Mouse (Mus musculus): Measurements from ENCODE around the gene Gpr33. TPM values are rescaled to one million over a fixed set of nuclear protein-coding genes. Genes with fewer than 3 reads are reported as not detected.

The Gpr33 gene
- not detected in 2 replicates for polyA plus RNA-seq (2016; fragmentation: Nextera tagmentation; extraction: Ambion mirVana)

DNA sequence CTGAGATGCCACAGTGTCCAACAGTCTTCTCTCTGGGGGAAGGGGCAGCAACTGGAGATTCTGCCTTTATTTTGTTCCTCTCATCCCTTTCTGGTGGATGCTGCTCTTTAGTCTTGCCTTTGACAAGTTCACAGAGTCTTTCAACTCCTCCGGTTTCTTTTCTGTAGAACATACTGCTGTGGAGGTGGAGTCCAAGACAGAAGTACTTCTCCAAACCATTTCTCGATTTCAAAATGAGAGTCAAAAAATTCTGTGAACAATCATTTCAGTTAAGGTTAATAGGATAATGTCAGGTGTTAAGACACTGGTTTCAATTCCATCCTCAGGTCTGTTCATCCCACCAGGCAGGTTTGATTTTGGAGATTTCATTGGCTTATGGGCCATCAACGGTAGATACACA is at the start of gene Gpr33:
Gpr33 (minus strand) TSS at position 101 of the 400 bp plus-strand sequence.
- Histone ChIP-seq H3K4me3 (no peak within 1 kb of the TSS), H3K36me3 (no peaks in the 10 kb centered on the region), H3K4me1 (replicated peaks) (no peaks in the 10 kb centered on the region), H3K4me2 (no peak within 1 kb of the TSS), H3K27ac (ENCODE audit: poor library complexity, severe bottlenecking) (no peak within 1 kb of the TSS), H3K27me3 (replicated peaks) (no peaks in the 10 kb centered on the region), H3K9me3 (replicated peaks) (no peaks in the 10 kb centered on the region), H3K9ac (no peak within 1 kb of the TSS)
- WGBS = 88% methylated on average over 3 of the region's 3 CpGs
- ATAC-seq (ENCODE audit: insufficient number of reproducible peaks, low FRiP score) = no peak

DNA sequence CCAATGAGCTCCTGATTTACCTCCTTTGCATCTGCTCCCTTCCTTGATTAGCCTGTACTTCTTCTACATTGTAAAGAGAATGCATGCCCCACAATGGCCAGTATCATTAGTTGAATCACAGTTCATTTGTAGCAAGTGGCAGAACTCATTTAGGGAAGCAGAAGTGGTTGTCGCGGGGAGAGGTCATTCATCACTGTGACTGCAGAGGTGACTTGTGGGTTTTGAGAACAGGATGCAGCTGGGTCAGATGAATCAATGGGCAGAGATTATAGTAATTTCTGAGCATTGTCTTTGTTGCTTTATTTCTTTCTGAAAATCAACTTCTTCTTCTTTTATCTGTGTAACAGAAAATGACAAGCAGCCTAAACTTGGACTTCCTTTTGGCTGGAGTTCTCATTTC is 21.5 kb upstream of the Gpr33 start:
- Histone ChIP-seq H3K4me3 (no peak overlapping the region), H3K4me2 (no peak overlapping the region), H3K9me3 (replicated peaks) (no peaks in the 10 kb centered on the region), H3K9ac (no peak overlapping the region), H3K27ac (ENCODE audit: poor library complexity, severe bottlenecking) (no peak overlapping the region), H3K27me3 (replicated peaks) (no peaks in the 10 kb centered on the region), H3K36me3 (no peaks in the 10 kb centered on the region), H3K4me1 (replicated peaks) (no peaks in the 10 kb centered on the region)
- WGBS = 71% methylated on average over 2 of the region's 2 CpGs
- ATAC-seq (ENCODE audit: insufficient number of reproducible peaks, low FRiP score) = no peak

DNA sequence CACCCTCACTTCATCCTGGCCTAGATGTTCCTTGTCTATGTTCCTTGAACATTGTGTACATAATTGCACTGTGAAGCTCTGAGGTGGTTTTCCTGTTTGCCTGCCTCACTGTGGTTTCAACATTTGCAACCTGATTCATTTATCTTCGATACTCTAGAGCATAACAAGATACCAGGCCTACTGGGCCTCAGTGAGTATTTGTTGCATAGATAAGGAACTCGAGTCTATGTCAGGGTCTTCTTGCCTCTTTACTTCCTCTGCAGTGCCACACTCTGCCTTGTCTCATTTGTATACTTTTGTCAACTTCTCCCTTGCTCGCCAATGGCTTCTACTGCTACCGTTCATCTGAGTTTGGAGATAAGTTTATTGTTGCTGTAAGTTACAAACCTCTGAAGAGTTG is 18.5 kb upstream of the Gpr33 start:
- Histone ChIP-seq H3K9ac (no peak overlapping the region), H3K4me1 (replicated peaks) (peaks cover 4% of the 10 kb centered on the region; the same call in 1 of the 2 replicates), H3K27me3 (replicated peaks) (no peaks in the 10 kb centered on the region), H3K4me2 (no peak overlapping the region), H3K27ac (ENCODE audit: poor library complexity, severe bottlenecking) (no peak overlapping the region), H3K36me3 (no peaks in the 10 kb centered on the region), H3K4me3 (no peak overlapping the region), H3K9me3 (replicated peaks) (no peaks in the 10 kb centered on the region)
- ATAC-seq (ENCODE audit: insufficient number of reproducible peaks, low FRiP score) = no peak
- WGBS = 52% methylated on average over 4 of the region's 4 CpGs

DNA sequence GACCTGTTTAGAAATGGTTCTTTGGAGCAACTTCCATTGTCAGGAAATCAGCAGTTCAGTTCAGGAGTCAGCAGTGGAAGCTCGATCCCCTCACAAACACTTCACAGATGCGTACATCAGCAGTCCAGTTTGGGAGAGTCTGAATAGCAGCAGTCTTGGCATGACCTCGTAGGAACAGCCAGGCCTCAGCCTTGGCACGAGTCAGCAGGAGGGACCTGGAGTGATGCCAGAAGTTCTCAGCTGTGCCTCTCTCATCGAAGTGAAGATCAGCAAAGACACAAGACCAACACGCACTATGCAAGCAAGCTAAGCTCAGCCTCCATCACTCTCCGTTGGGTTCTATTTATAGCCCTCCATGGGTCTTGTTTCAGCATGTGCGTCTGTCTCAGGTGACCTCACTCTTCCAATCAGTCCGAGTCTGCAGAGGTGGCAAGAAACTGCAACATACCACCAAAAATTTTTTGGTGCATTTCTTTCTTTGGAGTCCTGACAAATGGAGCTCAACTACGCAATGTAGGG is 15.0 kb upstream of the Gpr33 start:
- Histone ChIP-seq H3K4me2 (no peak overlapping the region), H3K36me3 (no peaks in the 10 kb centered on the region), H3K4me3 (no peak overlapping the region), H3K27me3 (replicated peaks) (no peaks in the 10 kb centered on the region), H3K9ac (no peak overlapping the region), H3K27ac (ENCODE audit: poor library complexity, severe bottlenecking) (no peak overlapping the region), H3K9me3 (replicated peaks) (no peaks in the 10 kb centered on the region), H3K4me1 (replicated peaks) (peaks cover 4% of the 10 kb centered on the region; the same call in 1 of the 2 replicates)
- no peak for ATAC-seq (ENCODE audit: insufficient number of reproducible peaks, low FRiP score)
- WGBS = 48% methylated on average over 10 of the region's 10 CpGs

DNA sequence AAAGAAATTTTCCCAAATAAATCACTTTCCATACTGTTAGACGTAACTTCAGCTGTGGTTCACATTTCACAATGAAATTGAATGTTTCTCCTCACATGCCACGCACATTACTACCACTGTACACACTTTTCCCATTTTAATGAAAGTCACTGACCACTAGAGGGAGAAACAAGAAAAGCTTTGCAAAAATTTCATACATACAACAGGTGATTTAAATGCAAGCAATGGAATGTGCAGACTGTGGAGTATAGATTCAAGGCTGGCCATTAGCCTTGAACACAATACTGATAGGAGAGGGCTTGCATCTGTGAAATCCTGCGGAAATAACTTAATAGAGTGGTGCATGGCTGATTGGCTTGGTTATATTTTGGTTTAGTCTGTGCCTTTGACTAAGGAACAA is 10.5 kb upstream of the Gpr33 start:
- Histone ChIP-seq H3K4me3 (no peak overlapping the region), H3K9me3 (replicated peaks) (no peaks in the 10 kb centered on the region), H3K27me3 (replicated peaks) (no peaks in the 10 kb centered on the region), H3K9ac (no peak overlapping the region), H3K27ac (ENCODE audit: poor library complexity, severe bottlenecking) (no peak overlapping the region), H3K4me2 (no peak overlapping the region), H3K36me3 (no peaks in the 10 kb centered on the region), H3K4me1 (replicated peaks) (peaks cover 4% of the 10 kb centered on the region; the same call in 1 of the 2 replicates)
- WGBS = 57% methylated on average over 3 of the region's 3 CpGs
- ATAC-seq (ENCODE audit: insufficient number of reproducible peaks, low FRiP score) = no peak

DNA sequence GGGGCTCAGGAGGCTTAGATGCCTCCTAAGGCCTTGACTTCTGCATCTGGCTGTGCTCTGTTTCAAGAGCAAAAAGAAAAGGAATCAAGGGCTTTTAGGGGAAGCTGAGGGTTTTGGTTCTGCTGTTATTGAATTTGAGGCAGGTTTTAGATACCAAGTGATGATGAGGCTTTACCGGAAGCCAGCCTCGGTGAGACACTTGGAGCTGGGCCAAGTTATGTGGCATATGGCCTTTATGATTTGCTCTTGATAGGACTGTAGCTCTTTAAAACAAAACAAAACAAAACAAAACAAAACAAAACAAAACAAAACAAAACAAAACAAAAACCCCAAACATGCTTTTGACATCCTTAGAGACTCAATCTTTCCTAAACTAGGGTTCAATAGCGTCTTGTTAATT is 7.1 kb upstream of the Gpr33 start:
- no peak overlapping the region for H3K4me3 ChIP-seq
- no peak for ATAC-seq (ENCODE audit: insufficient number of reproducible peaks, low FRiP score)
- H3K4me2 ChIP-seq = no peak overlapping the region
- H3K27me3 ChIP-seq (replicated peaks) = no peaks in the 10 kb centered on the region
- 82% methylated on average over 3 of the region's 3 CpGs for WGBS
- H3K36me3 ChIP-seq = no peaks in the 10 kb centered on the region
- H3K9me3 ChIP-seq (replicated peaks) = no peaks in the 10 kb centered on the region
- H3K4me1 ChIP-seq (replicated peaks) = no peaks in the 10 kb centered on the region
- no peak overlapping the region for H3K27ac ChIP-seq (ENCODE audit: poor library complexity, severe bottlenecking)
- H3K9ac ChIP-seq = no peak overlapping the region

DNA sequence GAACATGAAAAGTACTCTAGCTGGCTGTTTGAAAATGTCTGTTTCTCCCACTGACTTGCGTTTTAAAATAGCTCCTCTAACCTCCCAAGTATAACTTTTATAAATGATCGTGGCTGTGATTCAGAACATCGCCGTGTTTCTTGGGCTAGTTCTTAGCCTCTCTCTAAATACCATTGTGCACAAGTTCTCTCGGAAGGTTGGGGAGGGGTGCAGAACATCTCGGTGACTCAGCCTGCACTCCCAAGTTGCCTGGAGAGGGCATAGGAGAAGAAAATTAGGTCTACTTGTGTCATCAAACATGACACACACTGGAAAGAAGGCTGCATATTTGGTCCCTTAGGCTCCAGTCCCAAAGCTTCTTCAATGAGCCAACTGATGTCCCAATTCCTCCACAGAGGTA is 4.4 kb upstream of the Gpr33 start:
- ATAC-seq (ENCODE audit: insufficient number of reproducible peaks, low FRiP score) = no peak
- WGBS = 83% methylated on average over 6 of the region's 6 CpGs
- Histone ChIP-seq H3K4me2 (no peak overlapping the region), H3K36me3 (no peaks in the 10 kb centered on the region), H3K9me3 (replicated peaks) (no peaks in the 10 kb centered on the region), H3K4me1 (replicated peaks) (no peaks in the 10 kb centered on the region), H3K27me3 (replicated peaks) (no peaks in the 10 kb centered on the region), H3K27ac (ENCODE audit: poor library complexity, severe bottlenecking) (no peak overlapping the region), H3K4me3 (no peak overlapping the region), H3K9ac (no peak overlapping the region)

DNA sequence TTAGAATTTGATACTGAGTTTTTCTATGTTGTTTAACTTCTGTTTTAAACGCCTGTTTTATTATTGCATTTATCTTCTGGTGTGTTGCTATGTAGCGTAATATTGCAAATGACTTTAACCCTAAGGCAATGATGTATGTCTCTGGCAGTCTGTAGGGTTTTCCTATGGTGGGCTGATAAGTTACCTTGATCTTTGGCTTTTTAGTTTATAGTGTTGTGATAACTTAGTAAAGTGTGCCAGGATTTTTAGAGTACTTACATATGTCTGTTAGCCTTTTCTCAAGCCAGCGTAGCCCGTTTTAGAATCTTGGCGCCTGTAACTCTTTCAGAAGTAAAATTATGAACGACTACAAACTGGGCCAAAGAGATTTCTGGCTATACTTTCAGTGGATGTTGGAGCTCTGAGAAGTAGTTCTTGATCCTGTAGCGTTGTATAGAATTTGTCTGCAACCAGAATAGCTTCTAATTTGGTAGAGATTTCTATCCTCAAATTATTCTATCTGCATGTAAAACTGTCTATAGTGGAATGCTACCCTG is 13.3 kb downstream of the Gpr33 start:
- Histone ChIP-seq H3K9me3 (replicated peaks) (no peaks in the 10 kb centered on the region), H3K27me3 (replicated peaks) (no peaks in the 10 kb centered on the region), H3K27ac (ENCODE audit: poor library complexity, severe bottlenecking) (no peak overlapping the region), H3K4me2 (no peak overlapping the region), H3K4me1 (replicated peaks) (no peaks in the 10 kb centered on the region), H3K9ac (no peak overlapping the region), H3K4me3 (no peak overlapping the region), H3K36me3 (no peaks in the 10 kb centered on the region)
- ATAC-seq (ENCODE audit: insufficient number of reproducible peaks, low FRiP score) = no peak
- 72% methylated on average over 7 of the region's 7 CpGs for WGBS

DNA sequence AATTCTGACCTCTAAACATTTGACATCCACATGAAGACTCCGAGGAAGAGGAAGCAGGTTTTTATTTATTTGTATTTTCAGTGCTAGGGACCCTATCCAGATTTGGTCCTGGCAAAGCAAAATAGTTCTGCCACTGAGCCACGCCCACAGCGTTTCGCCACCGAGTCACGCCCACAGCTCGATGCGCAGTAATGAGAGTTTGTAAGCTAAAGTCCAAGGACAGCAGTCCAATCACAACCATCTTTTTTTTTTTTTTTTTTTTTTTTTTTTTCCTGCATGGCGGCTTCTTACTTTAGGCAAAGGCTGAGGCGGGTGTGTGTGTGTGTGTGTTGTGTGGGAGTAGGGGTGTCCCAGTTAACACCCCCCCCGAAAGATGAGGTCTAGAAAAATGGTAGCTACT is 13.8 kb downstream of the Gpr33 start:
- no peaks in the 10 kb centered on the region for H3K4me1 ChIP-seq (replicated peaks)
- ATAC-seq (ENCODE audit: insufficient number of reproducible peaks, low FRiP score) = no peak
- no peaks in the 10 kb centered on the region for H3K27me3 ChIP-seq (replicated peaks)
- WGBS = 82% methylated on average over 11 of the region's 11 CpGs
- H3K4me2 ChIP-seq = no peak overlapping the region
- H3K4me3 ChIP-seq = no peak overlapping the region
- H3K36me3 ChIP-seq = no peaks in the 10 kb centered on the region
- H3K9me3 ChIP-seq (replicated peaks) = no peaks in the 10 kb centered on the region
- H3K9ac ChIP-seq = no peak overlapping the region
- no peak overlapping the region for H3K27ac ChIP-seq (ENCODE audit: poor library complexity, severe bottlenecking)

DNA sequence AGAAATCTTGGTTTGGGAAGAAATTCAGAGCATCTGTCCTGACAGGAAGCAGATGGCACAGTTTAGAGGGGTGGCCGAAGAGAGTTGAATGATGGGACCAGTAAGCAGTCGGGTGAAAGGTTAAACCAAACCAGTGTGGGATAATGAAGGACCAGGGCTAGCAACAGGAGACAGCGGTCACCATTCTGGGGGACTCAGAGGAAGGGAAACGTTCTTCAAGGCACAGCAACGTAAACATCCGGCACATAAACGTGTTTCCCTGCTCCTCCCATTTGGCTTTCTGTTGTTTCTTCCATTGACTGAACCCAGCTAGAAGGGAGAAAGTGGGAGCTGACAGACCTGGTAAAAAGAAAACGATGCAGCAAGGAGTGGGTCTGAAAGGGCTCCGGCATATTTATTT is 14.6 kb downstream of the Gpr33 start:
- no peak overlapping the region for H3K9ac ChIP-seq
- H3K4me2 ChIP-seq = no peak overlapping the region
- H3K27me3 ChIP-seq (replicated peaks) = no peaks in the 10 kb centered on the region
- ATAC-seq (ENCODE audit: insufficient number of reproducible peaks, low FRiP score) = no peak
- no peaks in the 10 kb centered on the region for H3K9me3 ChIP-seq (replicated peaks)
- 54% methylated on average over 9 of the region's 9 CpGs for WGBS
- H3K4me3 ChIP-seq = no peak overlapping the region
- H3K36me3 ChIP-seq = no peaks in the 10 kb centered on the region
- no peak overlapping the region for H3K27ac ChIP-seq (ENCODE audit: poor library complexity, severe bottlenecking)
- H3K4me1 ChIP-seq (replicated peaks) = no peaks in the 10 kb centered on the region

DNA sequence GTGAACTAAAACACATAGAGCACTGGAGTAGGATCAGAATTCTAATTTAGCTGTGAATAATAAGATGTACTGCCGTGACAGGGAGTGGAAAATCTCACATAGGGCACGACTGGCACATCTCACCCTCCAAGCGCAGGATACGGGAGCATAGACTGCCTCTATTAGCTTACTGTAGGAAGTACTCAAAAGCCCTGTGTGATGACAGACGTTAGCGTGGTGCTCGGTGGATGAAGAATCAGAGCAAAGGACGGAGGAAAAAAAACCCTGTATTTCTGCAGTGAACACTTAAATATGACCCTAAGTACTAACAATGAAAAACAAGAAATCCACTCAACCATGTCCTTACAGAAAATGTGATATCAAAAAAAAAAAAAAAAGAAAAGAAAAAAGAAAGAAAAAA is 15.7 kb downstream of the Gpr33 start:
- 43% methylated on average over 8 of the region's 8 CpGs for WGBS
- Histone ChIP-seq H3K27ac (ENCODE audit: poor library complexity, severe bottlenecking) (no peak overlapping the region), H3K27me3 (replicated peaks) (no peaks in the 10 kb centered on the region), H3K9ac (no peak overlapping the region), H3K4me1 (replicated peaks) (no peaks in the 10 kb centered on the region), H3K4me2 (no peak overlapping the region), H3K9me3 (replicated peaks) (no peaks in the 10 kb centered on the region), H3K4me3 (no peak overlapping the region), H3K36me3 (no peaks in the 10 kb centered on the region)
- ATAC-seq (ENCODE audit: insufficient number of reproducible peaks, low FRiP score) = no peak

DNA sequence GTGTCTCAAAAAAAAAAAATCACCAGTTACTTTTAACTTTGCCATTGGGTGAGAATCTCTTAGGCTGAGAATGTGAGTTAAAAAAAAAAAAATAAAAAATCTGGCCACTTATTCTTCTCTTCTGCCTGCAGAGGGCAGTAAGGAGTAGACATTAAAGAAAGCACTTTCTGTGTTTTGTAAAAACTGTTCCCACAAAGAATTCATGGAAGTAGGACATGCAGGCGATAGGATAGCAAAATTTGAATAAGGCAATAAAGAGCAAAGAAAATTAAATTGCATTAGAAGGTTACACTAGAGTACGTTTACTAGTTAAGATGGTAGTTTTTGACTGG is 17.3 kb downstream of the Gpr33 start:
- H3K4me1 ChIP-seq (replicated peaks) = no peaks in the 10 kb centered on the region
- ATAC-seq (ENCODE audit: insufficient number of reproducible peaks, low FRiP score) = no peak
- H3K9ac ChIP-seq = no peak overlapping the region
- H3K4me3 ChIP-seq = no peak overlapping the region
- no peaks in the 10 kb centered on the region for H3K27me3 ChIP-seq (replicated peaks)
- 73% methylated on average over 2 of the region's 2 CpGs for WGBS
- H3K36me3 ChIP-seq = no peaks in the 10 kb centered on the region
- no peaks in the 10 kb centered on the region for H3K9me3 ChIP-seq (replicated peaks)
- no peak overlapping the region for H3K27ac ChIP-seq (ENCODE audit: poor library complexity, severe bottlenecking)
- H3K4me2 ChIP-seq = no peak overlapping the region
